Mouse (Mus musculus) erythroblast, embryonic 14.5 days (primary cell): ENCODE data around the gene Slc5a11.

Source experiments
- GATA1 ChIP-seq: IDR thresholded peaks from 2 replicates; pipeline ENCODE4 v1.6.1; 2012; ENCODE audit warnings: low read length, inconsistent platforms, mixed read lengths
- TAL1 ChIP-seq: IDR thresholded peaks from 3 replicates; pipeline ENCODE4 v1.6.1; 2012; ENCODE audit warnings: low read length, inconsistent platforms, mixed read lengths

- TF ChIP-seq GATA1 (no peak), TAL1 (no peak)
Measured at GRCm38 (mm10) chr7:123167436-123167835, 47.1 kb upstream of the Slc5a11 start.
